Mouse (Mus musculus) urinary bladder, postnatal 4 days (tissue): ENCODE data around the gene Efna3.
A peak's percentile ranks its signal among the peaks of the same experiment; 100 is the strongest.

Experiments
- DNase-seq, 2 experiments: peaks; one replicate each; pipeline ENCODE4 v3.0.0; 2021 to 2022; ENCODE audit warnings: low spot score in 2 of 2

Gene Efna3

GRCm38 (mm10) chr3:89322514-89323165 lies at the start of gene Efna3:
Gene Efna3, minus strand, starts transcription at chr3:89322965.
- peak; percentile 73 to 78 for DNase-seq

GRCm38 (mm10) chr3:89367338-89367737 lies 44.6 kb upstream of the Efna3 start:
- DNase-seq = no peak

GRCm38 (mm10) chr3:89365486-89366414 lies 43.0 kb upstream of the Efna3 start:
- DNase-seq = no peak

GRCm38 (mm10) chr3:89365153-89365485 lies 42.4 kb upstream of the Efna3 start, which contains the start of gene Dcst1:
Gene Dcst1, minus strand, starts transcription at chr3:89365253.
- DNase-seq = no peak

GRCm38 (mm10) chr3:89364631-89365030 lies 41.9 kb upstream of the Efna3 start:
- no peak for DNase-seq

- no peak for DNase-seq
Measured at GRCm38 (mm10) chr3:89361675-89362074, 38.9 kb upstream of the Efna3 start, which contains the start of gene Dcst2. Gene Dcst2, plus strand, starts transcription at chr3:89361975.

GRCm38 (mm10) chr3:89360237-89360636 lies 37.5 kb upstream of the Efna3 start:
- DNase-seq = no peak

GRCm38 (mm10) chr3:89359630-89360029 lies 36.9 kb upstream of the Efna3 start:
- no peak for DNase-seq

- DNase-seq = no peak
Measured at GRCm38 (mm10) chr3:89356029-89356428, 33.3 kb upstream of the Efna3 start.

- no peak for DNase-seq
Measured at GRCm38 (mm10) chr3:89355512-89355902, 32.7 kb upstream of the Efna3 start.

GRCm38 (mm10) chr3:89354816-89355511 lies 32.2 kb upstream of the Efna3 start:
- peak; percentile 67 to 89 for DNase-seq

- DNase-seq = no peak
Measured at GRCm38 (mm10) chr3:89351271-89351670, 28.5 kb upstream of the Efna3 start.

- DNase-seq = peak; percentile 85 to 91
Measured at GRCm38 (mm10) chr3:89349869-89350501, 27.2 kb upstream of the Efna3 start, which contains the start of gene Adam15. Gene Adam15, minus strand, starts transcription at chr3:89349996.

GRCm38 (mm10) chr3:89348911-89349868 lies 26.4 kb upstream of the Efna3 start:
- no peak for DNase-seq

- DNase-seq = no peak
Measured at GRCm38 (mm10) chr3:89347916-89348315, 25.2 kb upstream of the Efna3 start.

- no peak for DNase-seq
Measured at GRCm38 (mm10) chr3:89346815-89347540, 24.2 kb upstream of the Efna3 start.

- no peak for DNase-seq
Measured at GRCm38 (mm10) chr3:89343279-89343678, 20.5 kb upstream of the Efna3 start.

- DNase-seq = no peak
Measured at GRCm38 (mm10) chr3:89341794-89342193, 19.0 kb upstream of the Efna3 start.

GRCm38 (mm10) chr3:89340465-89340864 lies 17.7 kb upstream of the Efna3 start:
- peak; percentile 66 to 84 for DNase-seq

GRCm38 (mm10) chr3:89339416-89339815 lies 16.7 kb upstream of the Efna3 start:
- DNase-seq = peak in 1 of 2 experiments; percentile 74
